Mouse (Mus musculus): ENCODE measurements at regions not wholly inside any gene's neighbourhood (a gene's known extent, or its start where the extent isn't known, plus 50 kb on each side); places are given as distances from the start of the nearest gene placed in this dataset.

DNA sequence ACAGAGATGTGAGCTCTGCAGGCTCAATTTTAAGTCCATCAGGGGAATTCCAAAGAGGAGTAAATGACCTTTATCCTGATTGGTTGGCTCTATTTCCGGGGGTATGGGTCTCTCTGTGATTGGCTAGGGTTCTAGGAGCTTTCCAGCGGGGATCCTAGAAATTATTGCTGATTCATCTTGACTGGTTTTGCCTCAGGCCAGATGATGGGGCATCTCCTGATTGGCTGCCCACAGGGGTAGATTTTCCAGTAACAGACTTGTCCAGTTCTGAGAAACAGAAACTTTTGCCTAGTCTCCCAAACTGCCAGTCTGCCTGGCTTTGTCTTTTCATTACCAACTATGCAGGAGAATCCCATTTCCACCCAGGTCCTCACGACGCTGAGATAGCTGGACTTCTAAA lies 301.3 kb downstream of the Ins1 start:
- no peak for DNase-seq (ENCODE audit: low read depth, low spot score)

DNA sequence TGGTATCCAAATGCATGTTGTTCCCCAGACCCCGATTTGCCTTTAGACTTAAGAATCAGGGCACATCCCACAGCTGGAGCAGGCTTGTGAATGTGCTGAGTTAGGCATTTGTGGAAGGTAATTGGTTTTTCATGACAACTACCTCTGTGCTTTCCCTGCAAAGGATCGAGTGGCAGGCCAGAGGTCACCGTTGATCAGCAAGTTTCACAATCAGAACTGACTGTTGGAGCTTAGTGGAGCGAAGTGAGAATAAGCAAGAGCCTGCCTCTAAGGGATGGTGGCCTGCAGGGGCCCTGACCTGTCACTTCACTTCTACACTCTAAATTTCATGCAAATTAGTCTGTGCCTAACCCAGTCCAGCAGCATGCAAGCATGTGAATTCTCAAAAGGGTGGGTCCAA lies 270.7 kb downstream of the Ins1 start:
- DNase-seq (ENCODE audit: low read depth, low spot score), result no peak

DNA sequence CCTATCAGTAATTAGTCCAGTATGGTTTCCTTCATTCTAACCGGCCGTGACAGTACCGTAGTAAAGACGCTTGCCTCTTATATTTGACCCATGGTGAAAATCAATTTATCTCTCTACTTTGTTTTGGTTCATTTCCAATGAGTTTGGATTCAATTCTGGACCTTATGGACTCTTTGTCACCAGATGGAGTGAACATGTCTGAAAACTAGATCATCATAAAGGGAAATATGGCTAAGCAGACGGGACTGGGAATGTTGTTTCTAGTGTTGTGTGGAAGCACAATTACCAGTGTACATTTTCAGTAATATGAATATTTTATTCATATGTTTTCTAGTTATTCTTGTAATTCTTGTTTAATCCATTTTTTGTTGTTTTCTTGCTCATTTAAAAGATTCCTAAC lies 261.4 kb downstream of the Ins1 start:
- DNase-seq (ENCODE audit: low read depth, low spot score), result no peak

DNA sequence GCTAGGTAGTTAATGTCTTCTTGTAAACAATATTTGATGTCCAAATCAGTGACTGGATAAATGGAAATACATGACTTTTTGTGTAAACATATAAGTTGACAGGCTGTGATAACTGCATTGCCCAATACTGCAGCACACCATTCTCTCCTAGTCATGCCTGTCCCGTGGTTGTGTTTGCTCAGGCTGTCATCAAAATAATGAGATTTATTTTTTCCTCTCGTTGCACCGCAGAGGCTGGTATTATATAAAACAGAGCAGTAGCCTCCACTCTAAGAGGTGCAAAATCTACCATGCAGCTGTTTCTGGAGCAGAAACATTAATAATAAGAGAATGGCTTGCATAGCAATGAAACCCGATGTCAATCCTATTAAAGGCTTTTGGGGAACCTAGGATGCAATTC lies 239.2 kb downstream of the Ins1 start:
- DNase-seq (ENCODE audit: low read depth, low spot score), result no peak

Measured in telencephalon, adult 2 months (tissue).